Mouse (Mus musculus): ENCODE measurements around the gene Slc46a3.

DNA sequence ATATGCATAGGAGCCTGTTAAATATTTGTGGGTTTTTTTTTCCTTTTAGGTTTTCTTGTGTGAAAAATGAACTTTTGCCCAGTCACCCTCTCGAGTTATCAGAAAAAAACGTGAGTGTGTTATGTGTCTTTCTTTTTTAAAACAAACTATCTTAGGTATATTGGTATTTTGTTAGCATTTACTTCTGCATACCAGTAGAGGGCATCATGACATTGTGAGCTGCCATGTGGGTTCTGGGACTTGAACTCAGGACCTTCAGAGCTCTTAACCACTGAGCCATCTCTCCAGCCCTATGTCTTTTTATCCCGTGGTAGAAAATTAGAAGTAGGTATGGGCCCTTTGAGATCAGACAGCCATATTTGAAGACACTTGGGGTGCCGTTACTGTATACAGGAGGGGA is 25.9 kb downstream of the Slc46a3 start:
- TF ChIP-seq CHD2 (IDR thresholded peaks at IDR 0.05; ENCODE audit: low read depth, low read length) (no peak), ZC3H11A (IDR thresholded peaks at IDR 0.05; ENCODE audit: borderline replicate concordance, low read depth, low read length) (no peak)
